Mouse (Mus musculus) embryonic facial prominence, embryonic 15.5 days (tissue): ENCODE measurements around the gene Slfn5. TPM values are rescaled to one million over a fixed set of nuclear protein-coding genes. Genes with fewer than 3 reads are reported as not detected.

Experiments used
- ATAC-seq: fragments of 200-750 bp; cut with Nextera tagmentation; 2 replicates; pipeline ENCODE4 v1.8.0; 2017; ENCODE audit warnings: low read depth, moderate TSS enrichment; ENCODE audit not compliant: insufficient number of reproducible peaks, low FRiP score, low TSS enrichment
- H3K27ac ChIP-seq: fragments of 300-500 bp; sonication (generic); replicated peaks from 2 replicates; pipeline ENCODE4 v1.5.1; 2015; ENCODE audit warnings: mild to moderate bottlenecking, inconsistent platforms
- H3K27me3 ChIP-seq: fragments of 300-500 bp; sonication (generic); 2 replicates; pipeline ENCODE4 v1.6.1; 2015; ENCODE audit warnings: inconsistent platforms
- H3K36me3 ChIP-seq: fragments of 300-500 bp; sonication (generic); 2 replicates; pipeline ENCODE4 v1.6.1; 2015; ENCODE audit warnings: mild to moderate bottlenecking, inconsistent platforms
- H3K4me1 ChIP-seq: fragments of 300-500 bp; sonication (generic); 2 replicates; pipeline ENCODE4 v1.6.1; 2015; ENCODE audit warnings: inconsistent platforms
- H3K4me2 ChIP-seq: fragments of 300-500 bp; sonication (generic); replicated peaks from 2 replicates; pipeline ENCODE4 v1.6.1; 2015; ENCODE audit warnings: mild to moderate bottlenecking, inconsistent platforms
- H3K4me3 ChIP-seq: fragments of 300-500 bp; sonication (generic); replicated peaks from 2 replicates; pipeline ENCODE4 v1.5.1; 2015; ENCODE audit warnings: mild to moderate bottlenecking, inconsistent platforms
- H3K9ac ChIP-seq: fragments of 300-500 bp; sonication (generic); 2 replicates; pipeline ENCODE4 v1.6.1; 2015; ENCODE audit warnings: inconsistent platforms
- H3K9me3 ChIP-seq: fragments of 300-500 bp; sonication (generic); replicated peaks from 2 replicates; pipeline ENCODE4 v1.6.1; 2016; ENCODE audit warnings: inconsistent platforms
- WGBS: fragments of 180-500 bp; shearing (Covaris S2); methylation state at CpG from one replicate; pipeline ENCODE4 v1.1.7; 2015; 5-methylcytosine and 5-hydroxymethylcytosine counted together
- polyA plus RNA-seq: library from polyadenylated mRNA; unstranded; fragments of >200 nt; fragmentation: Nextera tagmentation; extraction: Ambion mirVana; gene quantifications from 2 replicates; pipeline ENCODE4 v1.2.1, GENCODE M21; 2015

Gene Slfn5
- polyA plus RNA-seq, 1 experiment from 2014 or later, result 2.7 TPM

- Histone ChIP-seq H3K36me3 (no peaks in the 10 kb centered on the region), H3K4me3 (no peak overlapping the region), H3K4me1 (0 out of 2 replicates have a peak, but pooled peaks cover 5% of the 10 kb centered on the region), H3K9ac (no peak overlapping the region), H3K4me2 (no peak overlapping the region), H3K9me3 (no peaks in the 10 kb centered on the region), H3K27ac (no peak overlapping the region), H3K27me3 (peaks cover 46% of the 10 kb centered on the region)
- ATAC-seq, result no peak
- WGBS, result 81% methylated on average over 9 of the region's 9 CpGs
These were observed 2.1 kb upstream of the Slfn5 start for GRCm38 (mm10) chr11:82949036-82949435.

GRCm38 (mm10) chr11:82951865-82952611 is 889 bp downstream of the Slfn5 start:
- Histone ChIP-seq H3K4me3 (peak overlapping the region; percentile 17; the same call in 1 of the 2 replicates), H3K4me1 (0 out of 2 replicates have a peak, but pooled peaks cover 5% of the 10 kb centered on the region), H3K36me3 (no peaks in the 10 kb centered on the region), H3K27me3 (peaks cover 55% of the 10 kb centered on the region), H3K27ac (no peak overlapping the region), H3K9ac (no peak overlapping the region), H3K9me3 (no peaks in the 10 kb centered on the region), H3K4me2 (no peak overlapping the region)
- ATAC-seq, result no peak
- WGBS, result 8% methylated on average over 28 of the region's 28 CpGs

- Histone ChIP-seq H3K27me3 (peaks cover 55% of the 10 kb centered on the region), H3K4me3 (no peak overlapping the region), H3K36me3 (no peaks in the 10 kb centered on the region), H3K4me1 (0 out of 2 replicates have a peak, but pooled peaks cover 5% of the 10 kb centered on the region), H3K27ac (no peak overlapping the region), H3K9ac (no peak overlapping the region), H3K4me2 (no peak overlapping the region), H3K9me3 (no peaks in the 10 kb centered on the region)
- ATAC-seq, result no peak
- 49% methylated on average over 9 of the region's 9 CpGs for WGBS
These were observed 1.7 kb downstream of the Slfn5 start for GRCm38 (mm10) chr11:82952612-82953542.

- no peak for ATAC-seq
- Histone ChIP-seq H3K4me2 (no peak overlapping the region), H3K4me1 (0 out of 2 replicates have a peak, but pooled peaks cover 5% of the 10 kb centered on the region), H3K36me3 (no peaks in the 10 kb centered on the region), H3K9ac (no peak overlapping the region), H3K4me3 (no peak overlapping the region), H3K27ac (no peak overlapping the region), H3K9me3 (no peaks in the 10 kb centered on the region), H3K27me3 (peaks cover 51% of the 10 kb centered on the region)
- 71% methylated on average over 6 of the region's 6 CpGs for WGBS
These were observed 3.5 kb downstream of the Slfn5 start for GRCm38 (mm10) chr11:82954631-82955030.

- Histone ChIP-seq H3K4me2 (no peak overlapping the region), H3K36me3 (no peaks in the 10 kb centered on the region), H3K9ac (no peak overlapping the region), H3K4me1 (0 out of 2 replicates have a peak, but pooled peaks cover under 1% of the 10 kb centered on the region), H3K9me3 (no peaks in the 10 kb centered on the region), H3K4me3 (no peak overlapping the region), H3K27ac (no peak overlapping the region), H3K27me3 (peaks cover 30% of the 10 kb centered on the region)
- 74% methylated on average over 10 of the region's 10 CpGs for WGBS
- ATAC-seq, result no peak
These were observed 5.8 kb downstream of the Slfn5 start for GRCm38 (mm10) chr11:82956925-82957324.

- no peak for ATAC-seq
- WGBS, result 15% methylated on average over 4 of the region's 4 CpGs
- no peaks in the 10 kb centered on the region for H3K36me3 ChIP-seq
These were observed 8.5 kb downstream of the Slfn5 start for GRCm38 (mm10) chr11:82959613-82960012.

GRCm38 (mm10) chr11:82961743-82962142 is 10.6 kb downstream of the Slfn5 start:
- Histone ChIP-seq H3K27ac (no peak overlapping the region), H3K4me1 (no peaks in the 10 kb centered on the region), H3K27me3 (no peaks in the 10 kb centered on the region), H3K36me3 (no peaks in the 10 kb centered on the region), H3K4me2 (no peak overlapping the region), H3K4me3 (no peak overlapping the region), H3K9me3 (no peaks in the 10 kb centered on the region), H3K9ac (no peak overlapping the region)
- ATAC-seq, result no peak
- WGBS, result 48% methylated on average over 2 of the region's 2 CpGs

More at GRCm38 (mm10) chr11:82959613-82960012, 8.5 kb downstream of the Slfn5 start:
- Histone ChIP-seq H3K4me3 (no peak overlapping the region), H3K9ac (no peak overlapping the region), H3K9me3 (no peaks in the 10 kb centered on the region), H3K27ac (no peak overlapping the region), H3K27me3 (peaks cover 4% of the 10 kb centered on the region; the same call in 1 of the 2 replicates), H3K4me1 (no peaks in the 10 kb centered on the region), H3K4me2 (no peak overlapping the region)

GRCm38 (mm10) chr11:82962215-82962614 is 11.1 kb downstream of the Slfn5 start:
- Histone ChIP-seq H3K27ac (no peak overlapping the region), H3K4me2 (no peak overlapping the region), H3K9ac (no peak overlapping the region), H3K27me3 (no peaks in the 10 kb centered on the region), H3K9me3 (no peaks in the 10 kb centered on the region), H3K36me3 (no peaks in the 10 kb centered on the region), H3K4me1 (no peaks in the 10 kb centered on the region), H3K4me3 (no peak overlapping the region)
- no peak for ATAC-seq
- 80% methylated on average over 8 of the region's 8 CpGs for WGBS

GRCm38 (mm10) chr11:82970712-82971589 is 19.8 kb downstream of the Slfn5 start:
- no peaks in the 10 kb centered on the region for H3K27me3 ChIP-seq
- H3K36me3 ChIP-seq, result no peaks in the 10 kb centered on the region
- H3K4me1 ChIP-seq, result peaks cover 12% of the 10 kb centered on the region
- H3K4me2 ChIP-seq, result peak overlapping the region; percentile 48
- WGBS, result 7% methylated on average over 31 of the region's 31 CpGs
- H3K9ac ChIP-seq, result 0 out of 2 replicates have a peak overlapping the region, but pooled peaks have one; percentile 12
- ATAC-seq, result 0 out of 2 replicates have a peak, but pooled peaks have one; percentile 51
- H3K4me3 ChIP-seq, result peak overlapping the region; percentile 27
- no peaks in the 10 kb centered on the region for H3K9me3 ChIP-seq
- peak overlapping the region; percentile 71 for H3K27ac ChIP-seq

- WGBS, result 64% methylated on average over 11 of the region's 11 CpGs
- Histone ChIP-seq H3K27me3 (no peaks in the 10 kb centered on the region), H3K36me3 (no peaks in the 10 kb centered on the region), H3K9ac (no peak overlapping the region), H3K4me3 (peak overlapping the region; percentile 27), H3K4me2 (peak overlapping the region; percentile 48), H3K27ac (0 out of 2 replicates have a peak overlapping the region, but pooled peaks have one; percentile 71), H3K9me3 (no peaks in the 10 kb centered on the region), H3K4me1 (peaks cover 12% of the 10 kb centered on the region)
- ATAC-seq, result no peak
These were observed 20.4 kb downstream of the Slfn5 start for GRCm38 (mm10) chr11:82971590-82971974.
